Mouse (Mus musculus) stomach, postnatal 0 days (tissue): Measurements from ENCODE around the gene D6Wsu163e.

ENCODE experiments used
- CTCF ChIP-seq: IDR thresholded peaks from 2 replicates; pipeline ENCODE4 v1.5.1; 2016; ENCODE audit warnings: antibody characterized with exemption, low read depth, mild to moderate bottlenecking, moderate library complexity
- EP300 ChIP-seq: optimal IDR thresholded peaks from 2 replicates; pipeline ENCODE3; 2016; ENCODE audit warnings: antibody characterized with exemption

DNA sequence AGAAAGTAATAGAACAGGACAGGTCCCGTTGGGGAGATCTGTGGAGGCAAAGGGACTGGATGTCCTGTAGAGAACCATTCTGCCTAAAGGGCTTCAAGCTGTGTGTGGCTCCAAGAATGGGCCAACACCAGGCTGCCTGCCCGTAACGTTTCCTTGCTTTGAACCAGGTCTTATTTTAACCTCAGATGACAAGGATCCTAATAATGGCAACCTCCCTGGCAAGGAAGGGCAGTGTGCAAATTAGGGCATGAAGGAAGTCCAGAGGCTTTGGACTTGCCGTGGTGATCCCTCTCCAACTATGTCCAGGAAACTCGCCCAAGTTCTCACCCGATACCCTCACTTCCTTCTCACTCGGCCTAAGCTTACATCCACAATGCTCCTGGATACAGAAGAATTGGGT, 85.1 kb downstream of the D6Wsu163e start:
- TF ChIP-seq CTCF: no peak
- no peak for TF ChIP-seq EP300
